Mouse (Mus musculus) olfactory bulb, adult 2 months (tissue): ENCODE results near the gene 1700093K21Rik. TPM values are rescaled to one million over a fixed set of nuclear protein-coding genes. Genes with fewer than 3 reads are reported as not detected.
"Not testable (repeated sequence)": the region's sequence is repeated elsewhere in the genome, so short reads cannot be mapped to it uniquely, and the experiment has no call there.

ENCODE experiments used
- H3K27ac ChIP-seq: fragments of 200-500 bp; 2 replicates; pipeline ENCODE4 v1.5.1; 2012; ENCODE audit warnings: low read depth, low read length; ENCODE audit not compliant: insufficient read depth
- H3K4me1 ChIP-seq: fragments of 200-500 bp; 2 replicates; pipeline ENCODE4 v1.6.1; 2012; ENCODE audit warnings: low read length; ENCODE audit not compliant: control insufficient read depth, insufficient read depth
- H3K4me3 ChIP-seq: fragments of 200-500 bp; 2 replicates; pipeline ENCODE4 v1.5.1; 2012; ENCODE audit warnings: mild to moderate bottlenecking, low read depth, low read length, moderate library complexity; ENCODE audit not compliant: insufficient read depth
- CTCF ChIP-seq: fragments of 200-500 bp; IDR thresholded peaks from 2 replicates; pipeline ENCODE4 v1.5.1; 2012; ENCODE audit warnings: low read depth, mild to moderate bottlenecking, low read length, moderate library complexity; ENCODE audit not compliant: insufficient read depth
- POLR2A ChIP-seq: fragments of 200-500 bp; IDR thresholded peaks from 2 replicates; pipeline ENCODE4 v1.6.1; 2012; ENCODE audit warnings: mild to moderate bottlenecking, low read depth, low read length, moderate library complexity; ENCODE audit not compliant: insufficient read depth
- WGBS: fragments of 180-500 bp; shearing (Covaris S2); methylation state at CpG from one replicate; pipeline ENCODE4 v1.1.7; 2018; 5-methylcytosine and 5-hydroxymethylcytosine counted together
- polyA plus RNA-seq: library from polyadenylated mRNA; stranded (reverse); fragments of >200 nt; gene quantifications from 2 replicates; pipeline ENCODE4 v1.2.4, GENCODE M21; 2012; ENCODE audit warnings: low replicate concordance; ENCODE audit not compliant: missing spikeins, insufficient read depth, insufficient read length

The 1700093K21Rik gene
- not detected in 2 replicates for polyA plus RNA-seq

DNA sequence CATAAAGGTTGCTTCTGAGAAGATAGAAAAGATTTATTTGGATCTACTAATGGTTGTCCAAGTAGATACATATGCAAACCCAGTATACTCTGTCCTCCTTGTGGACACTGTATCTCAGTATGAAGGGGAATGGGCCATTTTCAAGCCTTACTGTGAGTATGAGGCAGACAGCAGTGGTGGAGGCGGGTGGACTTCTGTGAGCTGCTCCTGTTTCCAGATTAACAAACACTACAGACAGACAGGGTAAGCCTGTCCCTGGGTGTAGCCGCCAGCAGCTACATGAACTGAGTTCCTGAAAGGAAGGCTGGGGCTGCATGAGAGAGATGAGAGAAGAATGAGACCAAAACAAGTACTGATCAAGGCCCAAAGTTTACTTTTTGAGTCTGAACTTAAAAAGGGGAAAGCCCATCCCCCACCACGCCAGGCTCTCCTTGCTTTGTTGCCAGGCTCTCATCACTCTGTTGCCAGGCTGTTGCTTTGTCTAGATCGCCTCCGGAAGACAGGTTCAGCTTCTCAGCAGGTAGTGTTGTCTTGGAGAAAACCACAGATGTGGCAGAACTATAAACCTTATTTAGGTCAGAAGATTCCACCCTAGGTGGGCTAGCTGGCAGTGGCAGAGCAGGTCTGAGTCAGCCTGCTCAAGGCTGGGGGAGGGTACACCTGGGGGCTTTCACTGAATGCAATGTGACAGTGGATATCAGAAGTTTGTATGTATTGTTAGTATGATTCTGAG lies at the start of gene 1700093K21Rik:
Gene 1700093K21Rik, minus strand, starts transcription at position 683 of the 733 bp plus-strand sequence.
- TF ChIP-seq CTCF = no peak
- no peak for TF ChIP-seq POLR2A
- H3K27ac ChIP-seq = no peak within 1 kb of the TSS
- H3K4me3 ChIP-seq = no peak within 1 kb of the TSS
- 66% methylated on average over 5 of the region's 5 CpGs for WGBS
- peaks cover 3% of the 10 kb centered on the region; the same call in 1 of the 2 replicates for H3K4me1 ChIP-seq

DNA sequence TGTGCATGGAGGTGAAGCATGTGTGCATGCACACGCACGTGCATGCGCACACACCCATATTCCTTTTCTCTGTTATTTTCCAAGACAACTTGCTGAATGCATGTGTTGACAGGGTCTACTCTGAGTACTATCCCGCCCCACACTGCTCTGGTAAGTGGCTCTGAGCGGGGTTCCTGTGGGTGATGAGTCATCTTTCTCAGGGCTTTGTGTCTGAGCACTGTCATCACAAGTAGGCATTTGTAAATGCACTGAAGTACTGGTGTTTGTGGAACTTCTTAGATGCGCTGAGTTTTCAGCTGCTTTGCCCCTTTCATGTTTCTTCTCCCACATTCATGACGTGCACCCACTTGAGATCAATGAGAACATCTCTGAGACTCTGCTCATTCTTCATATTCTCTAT lies 49.2 kb upstream of the 1700093K21Rik start:
- no peaks in the 10 kb centered on the region for H3K4me1 ChIP-seq
- WGBS = 43% methylated on average over 7 of the region's 7 CpGs
- no peak overlapping the region for H3K27ac ChIP-seq
- TF ChIP-seq POLR2A = no peak
- TF ChIP-seq CTCF = no peak
- H3K4me3 ChIP-seq = no peak overlapping the region

DNA sequence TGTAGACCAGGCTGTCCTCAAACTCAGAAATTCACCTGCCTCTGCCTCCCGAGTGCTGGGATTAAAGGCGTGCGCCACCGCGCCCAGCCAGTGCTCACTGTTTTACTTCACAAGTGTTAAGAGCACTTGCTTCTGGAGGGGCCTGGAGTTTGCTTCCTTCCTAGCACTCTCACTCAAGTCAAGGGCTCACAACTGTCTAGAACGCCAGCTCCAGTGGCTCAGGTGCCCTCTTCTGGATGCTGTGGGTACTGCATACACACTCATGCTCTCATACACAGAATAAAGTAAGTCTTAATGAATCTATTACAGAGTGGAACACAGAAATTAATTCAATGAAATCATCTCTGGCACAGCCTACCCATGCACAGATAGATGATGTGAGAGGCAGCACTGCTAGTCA lies 44.8 kb upstream of the 1700093K21Rik start:
- Histone ChIP-seq H3K4me3 (no peak overlapping the region), H3K4me1 (no peaks in the 10 kb centered on the region), H3K27ac (no peak overlapping the region)
- 59% methylated on average over 6 of the region's 6 CpGs for WGBS
- TF ChIP-seq POLR2A = no peak
- 0 out of 2 replicates have a peak, but pooled peaks have one; percentile 15 for TF ChIP-seq CTCF

DNA sequence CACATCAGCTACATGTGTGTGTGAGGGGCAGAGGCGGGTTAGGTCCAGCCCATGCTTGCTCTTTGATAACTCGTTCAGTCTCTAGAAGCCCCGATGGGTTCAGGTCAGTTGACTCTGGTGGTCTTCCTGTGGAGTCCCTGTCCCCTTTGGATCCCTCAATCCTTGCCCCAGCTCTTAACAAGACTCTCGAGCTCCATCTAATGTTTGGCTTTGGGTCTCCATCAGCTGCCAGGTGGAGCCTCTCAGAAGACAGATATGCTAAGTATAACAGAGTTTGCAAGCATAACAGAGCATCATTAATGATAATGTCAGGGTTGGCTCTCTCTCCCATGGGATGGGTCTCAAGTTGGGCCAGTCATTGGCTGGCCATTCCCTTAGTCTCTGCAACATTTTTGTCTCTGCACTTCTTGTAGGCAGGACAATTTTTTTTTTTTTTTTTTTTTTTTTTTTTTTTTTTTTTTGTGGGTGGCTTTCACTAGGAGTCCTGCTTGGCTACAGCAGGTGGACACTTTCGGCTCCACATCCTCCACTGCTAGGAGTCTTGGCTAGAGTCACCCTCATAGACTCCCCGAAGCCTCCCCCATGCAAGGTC lies 36.2 kb upstream of the 1700093K21Rik start:
- TF ChIP-seq CTCF = no peak
- no peak for TF ChIP-seq POLR2A
- WGBS = 75% methylated on average over 6 of the region's 6 CpGs
- Histone ChIP-seq H3K27ac (no peak overlapping the region), H3K4me1 (peaks cover 3% of the 10 kb centered on the region; the same call in 1 of the 2 replicates), H3K4me3 (no peak overlapping the region)

DNA sequence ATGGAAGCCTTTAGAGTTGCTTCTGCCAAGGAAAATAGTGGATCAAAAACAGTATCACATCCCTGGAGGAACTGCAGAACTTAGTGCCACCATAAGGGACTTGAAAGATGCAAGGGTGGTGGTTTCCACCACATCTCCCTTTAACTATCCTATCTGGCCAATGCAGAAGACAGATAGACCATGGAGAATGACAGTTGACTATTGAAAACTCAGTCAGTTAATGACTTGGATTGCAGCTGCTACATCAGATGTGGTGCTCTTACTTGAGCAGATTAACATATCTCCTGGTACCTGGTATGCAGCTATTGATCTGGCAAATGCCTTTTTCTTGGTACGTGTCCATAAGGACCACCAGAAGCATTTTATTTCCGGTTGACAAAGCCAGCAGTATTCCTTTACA lies 16.5 kb upstream of the 1700093K21Rik start:
- H3K27ac ChIP-seq = no peak overlapping the region
- no peak overlapping the region for H3K4me3 ChIP-seq
- no peak for TF ChIP-seq CTCF
- TF ChIP-seq POLR2A = no peak
- H3K4me1 ChIP-seq = no peaks in the 10 kb centered on the region
- WGBS = 94% methylated on average over 2 of the region's 2 CpGs

DNA sequence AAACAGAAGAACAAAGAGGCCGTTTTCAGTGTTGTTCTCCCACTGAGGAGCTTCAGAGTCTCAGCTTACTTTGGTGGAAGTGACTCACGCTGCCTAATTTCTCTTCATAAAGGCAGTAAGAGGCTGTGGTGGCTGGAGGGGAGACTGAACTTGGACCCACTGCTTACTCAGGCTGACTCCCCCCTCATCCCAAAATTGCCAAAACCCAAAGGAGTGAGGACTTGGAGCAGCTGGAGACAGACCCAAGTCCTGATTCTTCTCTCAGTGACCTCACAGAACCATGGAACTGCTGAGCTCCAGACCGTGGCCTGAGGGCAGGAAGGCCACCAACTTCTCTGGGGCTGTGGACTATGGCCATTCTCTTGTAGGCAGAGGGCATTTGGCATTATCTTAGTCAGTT lies 2.0 kb downstream of the 1700093K21Rik start:
- WGBS = 53% methylated on average over 3 of the region's 3 CpGs
- TF ChIP-seq CTCF (no peak), POLR2A (no peak)
- no peak overlapping the region for H3K27ac ChIP-seq
- peaks cover 3% of the 10 kb centered on the region; the same call in 1 of the 2 replicates for H3K4me1 ChIP-seq
- no peak overlapping the region for H3K4me3 ChIP-seq

DNA sequence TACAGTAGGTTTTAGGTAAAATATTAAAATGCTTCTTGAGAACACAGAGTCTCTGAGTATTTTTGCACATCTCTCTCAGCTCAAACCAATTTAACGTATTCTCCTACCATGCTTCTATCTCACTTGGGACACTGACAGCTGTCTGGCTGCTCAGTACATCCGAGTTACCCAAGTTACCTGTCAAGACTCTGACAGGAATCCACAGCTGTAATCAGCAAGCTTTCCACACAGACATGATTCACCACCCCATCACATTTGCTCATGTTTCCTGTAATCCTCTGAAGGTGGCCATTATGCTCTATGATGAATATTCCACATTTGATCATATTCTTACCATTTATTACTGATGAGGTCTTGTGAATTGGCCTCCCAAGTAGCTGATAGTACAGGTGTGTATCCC lies 5.6 kb downstream of the 1700093K21Rik start:
- H3K27ac ChIP-seq = no peak overlapping the region
- H3K4me1 ChIP-seq = peaks cover 3% of the 10 kb centered on the region; the same call in 1 of the 2 replicates
- TF ChIP-seq CTCF (no peak), POLR2A (no peak)
- 75% methylated on average over 2 of the region's 2 CpGs for WGBS
- no peak overlapping the region for H3K4me3 ChIP-seq

DNA sequence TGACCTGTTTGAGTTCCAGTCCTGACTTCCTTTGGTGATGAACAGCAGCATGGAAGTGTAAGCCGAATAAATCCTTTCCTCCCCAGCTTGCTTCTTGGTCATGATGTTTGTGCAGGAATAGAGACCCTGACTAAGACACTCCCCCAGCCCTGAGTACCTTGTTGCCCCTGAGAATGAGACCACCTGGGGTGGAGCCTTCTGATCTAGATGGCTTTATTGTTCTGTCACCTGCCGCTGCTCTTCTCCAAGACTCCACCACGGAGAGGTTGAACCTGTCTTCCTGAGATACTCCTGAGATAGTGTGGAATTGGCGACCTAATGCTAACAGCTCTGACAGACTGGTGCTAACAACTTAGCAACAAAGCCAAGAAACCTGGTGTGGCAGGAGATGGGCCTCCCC lies 6.2 kb downstream of the 1700093K21Rik start:
- 71% methylated on average over 4 of the region's 4 CpGs for WGBS
- not testable (repeated sequence) for H3K4me1 ChIP-seq, H3K4me3 ChIP-seq, H3K27ac ChIP-seq

DNA sequence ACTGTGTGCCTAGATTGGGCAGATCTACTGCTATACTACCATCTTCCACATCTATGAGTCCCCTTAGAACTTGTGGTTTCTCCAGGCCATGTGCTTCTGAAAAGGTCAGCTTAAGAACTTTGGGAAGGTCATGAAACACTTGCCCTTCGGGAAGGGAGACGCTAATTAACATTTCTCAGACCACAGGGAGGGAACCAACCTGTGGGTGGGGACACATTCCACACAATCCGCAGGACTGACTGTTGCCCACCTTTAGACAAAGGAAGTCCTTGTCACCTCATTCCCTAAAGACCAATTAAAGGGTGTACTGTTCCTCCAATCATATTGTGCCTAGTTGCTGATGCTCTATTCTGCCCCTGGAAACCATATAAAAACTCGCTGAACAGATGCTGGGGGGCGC lies 16.2 kb downstream of the 1700093K21Rik start:
- not testable (repeated sequence) for H3K4me3 ChIP-seq, H3K27ac ChIP-seq, H3K4me1 ChIP-seq
- 76% methylated on average over 5 of the region's 5 CpGs for WGBS
